Mouse (Mus musculus) myocyte (in vitro differentiated cells): ENCODE data around the gene Rab17. TPM values are rescaled to one million over a fixed set of nuclear protein-coding genes. Genes with fewer than 3 reads are reported as not detected.

Source experiments
- H3K27me3 ChIP-seq: one replicate; pipeline ENCODE4 v1.6.1; 2011; ENCODE audit not compliant: control insufficient read depth, insufficient read depth, insufficient read length
- H3K36me3 ChIP-seq: one replicate; pipeline ENCODE4 v1.6.1; 2011; ENCODE audit not compliant: control insufficient read depth, insufficient read depth
- H3K4me2 ChIP-seq: one replicate; pipeline ENCODE4 v1.6.1; 2011; ENCODE audit warnings: low read depth, control low read depth
- H3K4me3 ChIP-seq: one replicate; pipeline ENCODE4 v1.5.1; 2011; ENCODE audit warnings: mild to moderate bottlenecking, control low read depth, moderate library complexity
- H3K79me2 ChIP-seq: one replicate; pipeline ENCODE4 v1.6.1; 2011; ENCODE audit not compliant: control insufficient read depth, insufficient read depth
- H3ac ChIP-seq: one replicate; pipeline ENCODE4 v1.6.1; 2011; ENCODE audit not compliant: control insufficient read depth, insufficient read length
- CEBPB ChIP-seq: IDR thresholded peaks from 2 replicates; pipeline ENCODE4 v1.6.1; 2011; ENCODE audit warnings: mild to moderate bottlenecking, moderate library complexity; ENCODE audit not compliant: poor library complexity, insufficient read depth, severe bottlenecking
- E2F4 ChIP-seq: IDR thresholded peaks from one replicate; pipeline ENCODE4 v1.6.1; 2011; ENCODE audit warnings: mild to moderate bottlenecking, control low read depth, moderate library complexity; ENCODE audit not compliant: insufficient read depth
- MAX ChIP-seq: IDR thresholded peaks from one replicate; pipeline ENCODE4 v1.6.1; 2011; ENCODE audit warnings: low read depth, mild to moderate bottlenecking, control low read depth
- MYOD1 ChIP-seq, 3 experiments: IDR thresholded peaks; one replicate each; pipeline ENCODE4 v1.6.1; 2011; ENCODE audit warnings: control low read depth in 2 of 3, low read depth in 2 of 3, mild to moderate bottlenecking in 2 of 3, moderate library complexity in 1 of 3; ENCODE audit not compliant: insufficient read length in 2 of 3, control insufficient read depth in 1 of 3
- MYOG ChIP-seq, 3 experiments: IDR thresholded peaks; one replicate each; pipeline ENCODE4 v1.6.1; 2011; ENCODE audit warnings: control low read depth in 2 of 3, low read depth in 2 of 3, mild to moderate bottlenecking in 2 of 3; ENCODE audit not compliant: insufficient read length in 2 of 3, control insufficient read depth in 1 of 3, insufficient read depth in 1 of 3
- POLR2A ChIP-seq: IDR thresholded peaks from one replicate; pipeline ENCODE4 v1.6.1; 2011; ENCODE audit warnings: low read depth, mild to moderate bottlenecking, control low read depth, moderate library complexity; ENCODE audit not compliant: insufficient read length
- POLR2AphosphoS2 ChIP-seq: IDR thresholded peaks from one replicate; pipeline ENCODE4 v1.6.1; 2011; ENCODE audit warnings: low read depth, control low read depth; ENCODE audit not compliant: insufficient read length
- REST ChIP-seq: IDR thresholded peaks from one replicate; pipeline ENCODE4 v1.6.1; 2011; ENCODE audit warnings: mild to moderate bottlenecking, control low read depth, moderate library complexity; ENCODE audit not compliant: insufficient read depth, insufficient read length
- SRF ChIP-seq: IDR thresholded peaks from one replicate; pipeline ENCODE4 v1.6.1; 2011; ENCODE audit warnings: low read depth; ENCODE audit not compliant: control insufficient read depth, insufficient read length
- TCF12 ChIP-seq: IDR thresholded peaks from one replicate; pipeline ENCODE4 v1.6.1; 2011; ENCODE audit warnings: mild to moderate bottlenecking, control low read depth; ENCODE audit not compliant: poor library complexity, insufficient read depth, severe bottlenecking
- TCF3 ChIP-seq: IDR thresholded peaks from one replicate; pipeline ENCODE4 v1.6.1; 2011; ENCODE audit warnings: low read depth, control low read depth; ENCODE audit not compliant: insufficient read length
- USF1 ChIP-seq: IDR thresholded peaks from one replicate; pipeline ENCODE4 v1.6.1; 2011; ENCODE audit warnings: low read depth, mild to moderate bottlenecking, control low read depth, moderate library complexity
- polyA plus RNA-seq: library from polyadenylated mRNA; unstranded; fragments of >200 nt; fragmentation: generic; extraction: Trizol; gene quantifications from one replicate; pipeline ENCODE4 v1.2.1, GENCODE M21; 2012; ENCODE audit warnings: missing spikeins

The Rab17 gene
- polyA plus RNA-seq, 1 experiment, result not detected

DNA sequence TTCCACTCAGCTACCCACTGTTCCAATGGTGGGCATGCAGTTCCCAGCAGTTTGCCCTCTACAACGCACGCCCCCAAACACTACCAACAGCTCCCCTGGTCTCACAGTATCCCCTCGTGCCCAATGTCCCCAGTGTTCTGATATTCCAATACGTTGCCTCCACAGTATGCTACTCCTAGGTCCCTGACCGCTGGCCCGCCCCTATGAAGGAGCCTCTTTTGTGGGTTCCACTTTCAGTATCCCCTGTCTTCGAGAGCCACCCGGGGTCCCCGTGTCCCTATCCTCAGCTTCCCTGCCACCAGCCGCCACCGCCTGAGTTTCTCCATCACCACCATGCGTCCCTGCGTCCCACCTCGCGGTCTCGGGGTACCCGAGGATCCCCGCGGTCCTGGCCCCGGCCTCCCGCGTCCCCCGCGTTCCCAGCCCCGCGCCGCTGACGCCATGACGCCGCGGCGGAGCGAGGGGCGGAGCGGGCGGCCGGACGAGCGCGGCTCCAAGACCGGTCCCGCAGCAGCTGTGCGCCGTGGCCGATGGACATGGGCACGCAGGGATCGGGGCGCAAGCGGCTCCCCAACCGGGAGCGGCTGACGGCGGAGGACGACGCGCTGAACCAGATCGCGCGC, 28.9 kb upstream of the Rab17 start, which contains the start of gene Lrrfip1:
Gene Lrrfip1, plus strand, starts transcription at position 470 of the 623 bp plus-strand sequence.
- peaks cover 45% of the 10 kb centered on the region for H3K79me2 ChIP-seq
- H3ac ChIP-seq, result peak within 1 kb of the TSS; percentile 79
- no peaks in the 10 kb centered on the region for H3K36me3 ChIP-seq
- H3K27me3 ChIP-seq, result no peaks in the 10 kb centered on the region
- peak within 1 kb of the TSS; percentile 84 for H3K4me3 ChIP-seq
- TF ChIP-seq POLR2A (peak; percentile 96), MYOD1 (IDR thresholded peaks at IDR 0.05; ENCODE audit: control insufficient read depth in 1 of 3, insufficient read length in 2 of 3, low read depth in 2 of 3) (peak in 2 of 3 experiments; percentile 89 to 90), SRF (peak; percentile 36), TCF12 (no peak), POLR2AphosphoS2 (peak; percentile 93), E2F4 (no peak), MYOG (IDR thresholded peaks at IDR 0.05; ENCODE audit: control insufficient read depth in 1 of 3, insufficient read depth in 1 of 3, insufficient read length in 2 of 3, low read depth in 2 of 3) (peak in 2 of 3 experiments; percentile 86 to 96), MAX (no peak), CEBPB (no peak), USF1 (no peak), REST (no peak), TCF3 (no peak)
- H3K4me2 ChIP-seq, result peak within 1 kb of the TSS; percentile 95

DNA sequence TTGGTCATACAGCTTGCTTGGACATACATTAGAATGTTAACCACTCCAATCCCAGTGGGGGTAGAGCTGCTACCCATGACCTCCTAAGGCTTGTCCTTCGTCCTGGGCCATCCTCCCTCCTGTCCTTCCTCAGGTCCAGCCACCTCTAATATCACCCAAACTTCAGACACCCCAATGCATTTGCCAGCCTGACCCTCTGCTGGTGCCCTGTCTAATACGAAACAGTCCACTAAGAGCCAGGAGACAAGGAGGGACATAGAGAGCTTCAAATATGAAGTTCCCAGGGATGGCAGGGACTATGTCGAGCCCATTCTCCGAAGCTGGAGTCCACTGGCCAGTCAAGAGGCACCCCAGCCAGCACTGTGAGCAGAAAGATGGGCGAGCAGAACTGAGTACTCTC, 28.2 kb upstream of the Rab17 start:
- Histone ChIP-seq H3K36me3 (no peaks in the 10 kb centered on the region), H3K4me3 (peak overlapping the region; percentile 84), H3ac (no peak overlapping the region), H3K27me3 (no peaks in the 10 kb centered on the region), H3K79me2 (peaks cover 39% of the 10 kb centered on the region), H3K4me2 (no peak overlapping the region)
- TF ChIP-seq TCF12, result no peak

DNA sequence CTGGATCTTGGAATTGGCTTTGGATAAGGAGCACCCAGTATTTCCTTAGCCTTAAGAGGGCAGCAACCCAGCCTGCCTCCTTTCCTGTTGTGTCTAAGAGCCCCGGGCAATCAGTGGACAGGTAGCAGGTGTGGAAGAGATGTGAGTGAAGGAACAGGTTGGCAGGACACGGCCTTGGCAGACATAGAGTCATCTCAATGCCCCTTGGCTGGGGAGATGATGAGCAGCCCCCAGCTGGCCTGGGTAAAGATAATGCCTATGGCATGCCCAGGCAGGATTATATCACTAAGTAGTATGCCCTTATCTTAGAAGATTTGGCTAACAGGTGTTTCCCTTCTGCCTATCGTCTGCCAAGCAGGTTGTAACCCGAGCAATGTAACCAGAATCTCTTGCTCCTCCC, 27.7 kb upstream of the Rab17 start:
- H3K4me3 ChIP-seq, result no peak overlapping the region
- H3ac ChIP-seq, result no peak overlapping the region
- H3K4me2 ChIP-seq, result no peak overlapping the region
- no peaks in the 10 kb centered on the region for H3K27me3 ChIP-seq
- TF ChIP-seq POLR2A (no peak), SRF (no peak), CEBPB (no peak), REST (no peak), TCF12 (no peak), POLR2AphosphoS2 (no peak), USF1 (no peak), TCF3 (no peak), MYOD1 (IDR thresholded peaks at IDR 0.05; ENCODE audit: control insufficient read depth in 1 of 3, insufficient read length in 2 of 3, low read depth in 2 of 3) (no peak), MAX (no peak), MYOG (IDR thresholded peaks at IDR 0.05; ENCODE audit: control insufficient read depth in 1 of 3, insufficient read depth in 1 of 3, insufficient read length in 2 of 3, low read depth in 2 of 3) (no peak), E2F4 (no peak)
- peaks cover 34% of the 10 kb centered on the region for H3K79me2 ChIP-seq
- H3K36me3 ChIP-seq, result no peaks in the 10 kb centered on the region

DNA sequence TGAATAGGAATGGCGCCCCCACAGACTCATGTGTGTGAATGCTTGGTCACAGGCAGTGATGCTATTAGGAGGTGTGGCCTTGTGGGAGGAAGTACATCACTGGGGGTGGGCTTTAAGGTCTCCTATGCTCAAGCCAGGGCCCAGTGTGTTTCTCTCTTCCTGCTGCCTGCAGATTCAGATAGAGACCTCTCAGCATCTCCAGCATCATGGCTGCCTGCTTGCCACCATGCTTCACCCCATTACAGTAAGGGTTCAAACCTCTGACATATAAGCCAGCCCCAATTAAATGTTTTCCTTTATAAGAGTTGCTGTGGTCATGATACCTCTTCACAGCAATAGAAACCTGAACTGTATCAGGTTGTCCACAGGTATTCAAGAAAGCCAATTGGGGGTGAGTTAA, 26.5 kb upstream of the Rab17 start:
- H3ac ChIP-seq, result no peak overlapping the region
- TF ChIP-seq REST (no peak), POLR2A (no peak), CEBPB (no peak), E2F4 (no peak), MYOG (IDR thresholded peaks at IDR 0.05; ENCODE audit: control insufficient read depth in 1 of 3, insufficient read depth in 1 of 3, insufficient read length in 2 of 3, low read depth in 2 of 3) (no peak)

DNA sequence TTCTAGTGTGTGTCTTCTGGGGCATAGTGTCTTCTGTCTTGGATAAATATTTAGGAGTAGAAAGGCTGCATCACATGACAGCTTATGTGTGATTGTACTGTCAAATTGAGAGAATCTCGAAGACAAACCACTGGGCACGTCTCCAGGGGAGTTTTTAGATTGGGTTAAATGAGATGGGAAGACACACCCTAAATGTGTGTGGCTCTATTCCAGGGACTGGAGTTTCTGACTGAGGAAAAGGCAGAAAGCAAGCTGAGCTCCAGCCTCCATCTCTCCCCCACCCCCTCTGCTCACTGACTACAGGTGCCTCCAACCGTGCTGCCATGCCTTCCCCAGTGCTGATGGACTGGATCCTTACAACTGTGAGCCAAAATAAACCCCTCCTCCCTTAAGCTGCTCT, 11.9 kb upstream of the Rab17 start:
- Histone ChIP-seq H3K4me3 (no peak overlapping the region), H3K79me2 (no peaks in the 10 kb centered on the region), H3K27me3 (no peaks in the 10 kb centered on the region), H3ac (no peak overlapping the region), H3K4me2 (no peak overlapping the region), H3K36me3 (no peaks in the 10 kb centered on the region)
- TF ChIP-seq USF1 (peak; percentile 2), POLR2AphosphoS2 (no peak), SRF (no peak), MYOG (IDR thresholded peaks at IDR 0.05; ENCODE audit: control insufficient read depth in 1 of 3, insufficient read depth in 1 of 3, insufficient read length in 2 of 3, low read depth in 2 of 3) (no peak), REST (no peak), CEBPB (no peak), E2F4 (no peak)

More for the DNA sequence above, 26.5 kb upstream of the Rab17 start:
- Histone ChIP-seq H3K79me2 (peaks cover 21% of the 10 kb centered on the region), H3K36me3 (no peaks in the 10 kb centered on the region), H3K4me2 (no peak overlapping the region), H3K4me3 (no peak overlapping the region), H3K27me3 (no peaks in the 10 kb centered on the region)
